Mouse (Mus musculus) ES-Bruce4 (cell line): ENCODE data around the gene March5. TPM values are rescaled to one million over a fixed set of nuclear protein-coding genes. Genes with fewer than 3 reads are reported as not detected.

ENCODE experiments used
- H3K27ac ChIP-seq: 2 replicates; pipeline ENCODE4 v1.5.1; 2012; ENCODE audit warnings: low read length, inconsistent platforms; ENCODE audit not compliant: insufficient read depth
- H3K27me3 ChIP-seq: 2 replicates; pipeline ENCODE4 v1.6.1; 2012; ENCODE audit warnings: mild to moderate bottlenecking, low read length, inconsistent platforms; ENCODE audit not compliant: control insufficient read depth, poor library complexity, insufficient read depth, severe bottlenecking
- H3K36me3 ChIP-seq: 2 replicates; pipeline ENCODE4 v1.6.1; 2012; ENCODE audit warnings: inconsistent platforms, mild to moderate bottlenecking, low read length, moderate library complexity; ENCODE audit not compliant: control insufficient read depth, poor library complexity, insufficient read depth, severe bottlenecking
- H3K4me1 ChIP-seq: one replicate; pipeline ENCODE4 v1.8.1; 2011; ENCODE audit warnings: low read length; ENCODE audit not compliant: control insufficient read depth, insufficient read depth
- H3K4me3 ChIP-seq: 2 replicates; pipeline ENCODE4 v1.5.1; 2011; ENCODE audit warnings: low read depth, mild to moderate bottlenecking, low read length
- H3K9ac ChIP-seq: 2 replicates; pipeline ENCODE4 v1.6.1; 2012; ENCODE audit warnings: low read depth, mild to moderate bottlenecking, inconsistent platforms; ENCODE audit not compliant: poor library complexity, severe bottlenecking
- H3K9me3 ChIP-seq: replicated peaks from 2 replicates; pipeline ENCODE4 v1.6.1; 2012; ENCODE audit warnings: mild to moderate bottlenecking, low read length, inconsistent platforms; ENCODE audit not compliant: control insufficient read depth, poor library complexity, insufficient read depth, severe bottlenecking
- CTCF ChIP-seq: IDR thresholded peaks from one replicate; pipeline ENCODE4 v1.8.1; 2011; ENCODE audit warnings: low read depth, low read length
- EP300 ChIP-seq: IDR thresholded peaks from 2 replicates; pipeline ENCODE4 v1.6.1; 2011; ENCODE audit warnings: low read depth, low read length; ENCODE audit not compliant: insufficient read depth
- POLR2A ChIP-seq: IDR thresholded peaks from one replicate; pipeline ENCODE4 v1.8.1; 2011; ENCODE audit warnings: low read length; ENCODE audit not compliant: insufficient read depth
- polyA plus RNA-seq: library from polyadenylated mRNA; stranded (reverse); fragments of >200 nt; gene quantifications from 2 replicates; pipeline ENCODE4 v1.2.4, GENCODE M21; 2011; ENCODE audit warnings: low read depth; ENCODE audit not compliant: missing spikeins, insufficient read depth, insufficient read length

March5 gene
- polyA plus RNA-seq, 1 experiment = 194 TPM

- Histone ChIP-seq H3K9me3 (no peaks in the 10 kb centered on the region), H3K4me1 (no peaks in the 10 kb centered on the region), H3K36me3 (no peaks in the 10 kb centered on the region), H3K4me3 (peak overlapping the region; percentile 87), H3K27ac (no peak overlapping the region), H3K9ac (peak overlapping the region; percentile 72), H3K27me3 (peaks cover 5% of the 10 kb centered on the region)
- TF ChIP-seq EP300 (no peak), CTCF (no peak), POLR2A (no peak)
Observed at GRCm38 (mm10) chr19:37174716-37175435, 32.5 kb upstream of the March5 start.

- TF ChIP-seq POLR2A = no peak
- TF ChIP-seq EP300 = no peak
- no peak for TF ChIP-seq CTCF
- Histone ChIP-seq H3K27me3 (peaks cover 5% of the 10 kb centered on the region), H3K27ac (no peak overlapping the region), H3K9ac (peak overlapping the region; percentile 72; the same call in 1 of the 2 replicates), H3K9me3 (no peaks in the 10 kb centered on the region), H3K36me3 (no peaks in the 10 kb centered on the region), H3K4me3 (peak overlapping the region; percentile 87), H3K4me1 (no peaks in the 10 kb centered on the region)
Observed at GRCm38 (mm10) chr19:37175436-37175805, 31.9 kb upstream of the March5 start.

GRCm38 (mm10) chr19:37175919-37176318 is 31.4 kb upstream of the March5 start:
- TF ChIP-seq EP300 (no peak), POLR2A (no peak), CTCF (no peak)
- Histone ChIP-seq H3K4me3 (no peak overlapping the region), H3K27ac (no peak overlapping the region), H3K36me3 (no peaks in the 10 kb centered on the region), H3K9ac (no peak overlapping the region), H3K9me3 (no peaks in the 10 kb centered on the region), H3K4me1 (no peaks in the 10 kb centered on the region), H3K27me3 (peaks cover 5% of the 10 kb centered on the region)

- Histone ChIP-seq H3K4me1 (no peaks in the 10 kb centered on the region), H3K4me3 (no peak overlapping the region), H3K27ac (no peak overlapping the region), H3K36me3 (no peaks in the 10 kb centered on the region), H3K27me3 (peaks cover 5% of the 10 kb centered on the region), H3K9me3 (no peaks in the 10 kb centered on the region), H3K9ac (no peak overlapping the region)
- no peak for TF ChIP-seq CTCF
- no peak for TF ChIP-seq EP300
- no peak for TF ChIP-seq POLR2A
Observed at GRCm38 (mm10) chr19:37176879-37177462, 30.4 kb upstream of the March5 start.

GRCm38 (mm10) chr19:37177819-37178708 is 29.3 kb upstream of the March5 start:
- TF ChIP-seq CTCF = no peak
- TF ChIP-seq POLR2A = no peak
- no peak overlapping the region for H3K9ac ChIP-seq
- H3K27me3 ChIP-seq = peaks cover 5% of the 10 kb centered on the region
- no peaks in the 10 kb centered on the region for H3K9me3 ChIP-seq
- no peaks in the 10 kb centered on the region for H3K4me1 ChIP-seq
- no peak overlapping the region for H3K27ac ChIP-seq
- no peak overlapping the region for H3K4me3 ChIP-seq
- no peaks in the 10 kb centered on the region for H3K36me3 ChIP-seq
